In genomic region chr11:118473161-118473560, GRCm38 (mm10) we compare ENCODE assay signal across 27 mouse cellular contexts. TPM values are rescaled to one million over a fixed set of nuclear protein-coding genes. Genes with fewer than 3 reads are reported as not detected.
A peak's percentile ranks its signal among the peaks of the same experiment; 100 is the strongest.
DNase-seq lines count a peak whose midpoint lies in the region; ATAC-seq and TF ChIP-seq lines count a peak whose summit lies in the region.
"Had no signal": no experiment of that assay in that cellular context is flagged by ENCODE, and none has a peak within 500 bp of the region (broad histone marks: within the 10 kb centered on the region; RNA-seq: fewer than 3 reads in every experiment).

No protein-coding gene starts in this region.

- no peak overlapping the region for H3K9ac ChIP-seq in liver, embryonic 15.5 days
- H3K9ac ChIP-seq in neural tube, embryonic 15.5 days (replicated peaks): no peak overlapping the region
- H3K9ac ChIP-seq: forebrain, postnatal 0 days; heart, embryonic 15.5 days had no signal

- H3K9me3 ChIP-seq in liver, embryonic 15.5 days (replicated peaks): no peaks in the 10 kb centered on the region
- no peaks in the 10 kb centered on the region for H3K9me3 ChIP-seq in neural tube, embryonic 15.5 days (replicated peaks)
- H3K9me3 ChIP-seq: heart, embryonic 10.5 days; heart, embryonic 15.5 days had no signal

- no peaks in the 10 kb centered on the region for H3K27me3 ChIP-seq in testis, adult 2 months (ENCODE audit: control insufficient read depth, insufficient read depth, low read length)
- H3K27me3 ChIP-seq in liver, embryonic 15.5 days: no peaks in the 10 kb centered on the region
- no peaks in the 10 kb centered on the region for H3K27me3 ChIP-seq in neural tube, embryonic 15.5 days (replicated peaks)
- H3K27me3 ChIP-seq: heart, embryonic 15.5 days had no signal

- H3K4me1 ChIP-seq in testis, adult 2 months (ENCODE audit: control insufficient read depth, insufficient read depth, low read length): peaks cover 26% of the 10 kb centered on the region
- peaks cover 70% of the 10 kb centered on the region for H3K4me1 ChIP-seq in liver, embryonic 15.5 days (replicated peaks)
- peaks cover 18% of the 10 kb centered on the region for H3K4me1 ChIP-seq in neural tube, embryonic 15.5 days

- peak overlapping the region; percentile 32; the same call in 1 of the 2 replicates for H3K4me2 ChIP-seq in liver, embryonic 15.5 days
- no peak overlapping the region for H3K4me2 ChIP-seq in neural tube, embryonic 15.5 days
- H3K4me2 ChIP-seq: heart, embryonic 15.5 days had no signal

- peak overlapping the region; percentile 80 for H3K27ac ChIP-seq in testis, adult 2 months (ENCODE audit: control insufficient read depth, insufficient read depth, low read depth, low read length)
- H3K27ac ChIP-seq in liver, embryonic 15.5 days (replicated peaks): peak overlapping the region; percentile 53
- H3K27ac ChIP-seq in neural tube, embryonic 15.5 days (replicated peaks): no peak overlapping the region
- H3K27ac ChIP-seq: heart, embryonic 10.5 days; heart, embryonic 15.5 days; stomach, postnatal 0 days had no signal

- peak overlapping the region; percentile 70; the same call in 1 of the 2 replicates for H3K4me3 ChIP-seq in testis, adult 2 months (ENCODE audit: control insufficient read depth, low read depth, low read length)
- H3K4me3 ChIP-seq in liver, embryonic 15.5 days (replicated peaks): no peak overlapping the region
- H3K4me3 ChIP-seq in neural tube, embryonic 15.5 days (replicated peaks): no peak overlapping the region
- H3K4me3 ChIP-seq: erythroblast, embryonic 14.5 days; heart, embryonic 10.5 days; heart, embryonic 15.5 days had no signal

- no peaks in the 10 kb centered on the region for H3K36me3 ChIP-seq in testis, adult 2 months (ENCODE audit: control insufficient read depth, insufficient read depth, low read length)
- H3K36me3 ChIP-seq in liver, embryonic 15.5 days (replicated peaks): no peaks in the 10 kb centered on the region
- no peaks in the 10 kb centered on the region for H3K36me3 ChIP-seq in neural tube, embryonic 15.5 days
- H3K36me3 ChIP-seq: heart, embryonic 10.5 days; heart, embryonic 15.5 days had no signal

- ATAC-seq in liver, embryonic 15.5 days (ENCODE audit: insufficient read depth): no peak
- no peak for ATAC-seq in neural tube, embryonic 15.5 days (ENCODE audit: low FRiP score)
- ATAC-seq: forebrain, postnatal 0 days; hindbrain, embryonic 16.5 days had no signal

- no peak for DNase-seq in testis, postnatal 10 days (ENCODE audit: low spot score)
- DNase-seq in R1 (ENCODE audit: low read depth, low spot score): peak; percentile 69
- no peak for DNase-seq in right cerebral cortex, postnatal 4 days
- no peak for DNase-seq in embryo, embryonic 10 days (ENCODE audit: low spot score)
- DNase-seq: adrenal gland, postnatal 14 days; cerebellum, adult 11-12 months; cerebellum, postnatal 10 days; forebrain, postnatal 0 days; gastrocnemius, postnatal 14 days; heart, adult 11 months; kidney, adult 8-10 months; kidney, postnatal 10 days; layer of hippocampus, postnatal 36 days; left cerebral cortex, postnatal 4 days; lung, adult 18-20 months; lung, postnatal 10 days; midbrain, embryonic 14.5 days; right cerebral cortex, postnatal 25 days; spleen, adult 18-20 months had no signal

- no peak for TF ChIP-seq POLR2A in testis, adult 2 months (IDR thresholded peaks at IDR 0.05; ENCODE audit: control insufficient read depth, low read depth, low read length)

- WGBS in liver, embryonic 15.5 days (ENCODE audit: insufficient replicate concordance): 68% methylated on average over 1 of the region's 1 CpGs
- 74% methylated on average over 1 of the region's 1 CpGs for WGBS in neural tube, embryonic 15.5 days

- no peak for TF ChIP-seq CTCF in testis, adult 2 months (IDR thresholded peaks at IDR 0.05; ENCODE audit: control insufficient read depth, insufficient read depth, insufficient replicate concordance, low read depth, low read length)

RNA-seq across cellular contexts. Expression of gene Engase, which starts 3.5 kb away (rescaled TPM):
- polyA plus RNA-seq in testis, adult 2 months (2012; rRNA removed): 2.9 and 3.2 TPM in 2 replicates
- 6.0 and 7.8 TPM in 2 replicates for polyA plus RNA-seq in liver, embryonic 15.5 days (2015; fragmentation: Nextera tagmentation; extraction: Ambion mirVana)
- polyA plus RNA-seq in neural tube, embryonic 15.5 days (2015; fragmentation: Nextera tagmentation; extraction: Ambion mirVana): 7.1 and 8.7 TPM in 2 replicates

RNA-seq across cellular contexts. Expression of gene C1qtnf1, which starts 45.2 kb away (rescaled TPM):
- 1.9 and 2.5 TPM in 2 replicates for polyA plus RNA-seq in testis, adult 2 months (2012; rRNA removed)
- 1.9 and 2.0 TPM in 2 replicates for polyA plus RNA-seq in liver, embryonic 15.5 days (2015; fragmentation: Nextera tagmentation; extraction: Ambion mirVana)
- 4.8 and 6.7 TPM in 2 replicates for polyA plus RNA-seq in neural tube, embryonic 15.5 days (2015; fragmentation: Nextera tagmentation; extraction: Ambion mirVana)
- polyA plus RNA-seq: erythroblast, embryonic 14.5 days had no signal

RNA-seq across cellular contexts. Expression of gene Cant1, which starts 54.3 kb away (rescaled TPM):
- polyA plus RNA-seq in testis, adult 2 months (2012; rRNA removed): 37.8 and 38.5 TPM in 2 replicates
- 9.9 and 10.8 TPM in 2 replicates for polyA plus RNA-seq in liver, embryonic 15.5 days (2015; fragmentation: Nextera tagmentation; extraction: Ambion mirVana)
- polyA plus RNA-seq in neural tube, embryonic 15.5 days (2015; fragmentation: Nextera tagmentation; extraction: Ambion mirVana): 28.9 and 29.4 TPM in 2 replicates
